Mouse (Mus musculus) v-Abl transformed pro-B cells (cell line): ENCODE measurements around the gene Selplg.

ENCODE experiments used
- in situ Hi-C, 2 experiments: fragments of 400-800 bp; cut with MboI; formaldehyde crosslinking; loops; one replicate each; pipeline ENCODE4 v1.15.1; 2025; ENCODE audit not compliant: unreplicated experiment in 2 of 2

Selplg gene

DNA sequence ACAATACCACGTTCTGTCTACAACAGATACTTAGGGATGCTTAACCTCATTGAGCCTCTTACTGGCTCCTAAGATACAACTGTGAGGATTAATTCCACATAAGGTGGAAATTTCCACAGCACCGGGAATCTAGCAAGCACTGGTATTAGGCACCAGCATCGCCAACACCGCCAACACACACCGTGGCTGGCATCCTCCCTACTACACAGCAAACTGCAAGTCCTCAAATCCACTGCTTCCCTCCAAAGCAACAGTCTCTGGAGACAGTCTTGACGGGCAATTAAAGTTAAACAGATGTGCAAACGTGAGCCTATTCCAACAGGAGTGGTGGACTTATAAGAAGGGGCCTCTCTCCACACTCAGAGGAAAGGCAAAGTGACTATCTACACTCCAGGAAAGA is 51.2 kb downstream of the Selplg start:
- in situ Hi-C loops = loop anchor here (25.0 kb wide), 3 partner anchors 806 to 1519 kb away; partner anchors contain the start of genes Cryba4 (in 1 of the 2), Crybb1 (in 1 of the 2) and Tpst2 (in 1 of the 2)

GRCm38 (mm10) chr5:113780763-113781162 is 51.7 kb downstream of the Selplg start:
- in situ Hi-C loops = loop anchor here (25.0 kb wide), 3 partner anchors 807 to 1518 kb away; partner anchors contain the start of genes Cryba4 (in 1 of the 2), Crybb1 (in 1 of the 2) and Tpst2 (in 1 of the 2)

- in situ Hi-C loops = loop anchor here (25.0 kb wide), 3 partner anchors 807 to 1518 kb away; partner anchors contain the start of genes Cryba4 (in 1 of the 2), Crybb1 (in 1 of the 2) and Tpst2 (in 1 of the 2)
Observed at GRCm38 (mm10) chr5:113780082-113780752, 52.2 kb downstream of the Selplg start.

GRCm38 (mm10) chr5:113779569-113779968 is 52.9 kb downstream of the Selplg start:
- in situ Hi-C loops = loop anchor here (10.0 to 25.0 kb wide), 4 partner anchors 175 to 1517 kb away; partner anchors contain the start of genes Cryba4 (in 1 of the 2), Crybb1 (in 1 of the 2) and Tpst2 (in 1 of the 2)

- in situ Hi-C loops = loop anchor here (10.0 to 25.0 kb wide), 4 partner anchors 177 to 1515 kb away; partner anchors contain the start of genes Cryba4 (in 1 of the 2), Crybb1 (in 1 of the 2) and Tpst2 (in 1 of the 2)
Observed at GRCm38 (mm10) chr5:113777728-113778127, 54.7 kb downstream of the Selplg start.

- in situ Hi-C loops = loop anchor here (10.0 to 25.0 kb wide), 4 partner anchors 178 to 1515 kb away; partner anchors contain the start of genes Cryba4 (in 1 of the 2), Crybb1 (in 1 of the 2) and Tpst2 (in 1 of the 2)
Observed at GRCm38 (mm10) chr5:113776896-113777226, 55.6 kb downstream of the Selplg start.

GRCm38 (mm10) chr5:113776128-113776895 is 56.1 kb downstream of the Selplg start:
- in situ Hi-C loops = loop anchor here (10.0 to 25.0 kb wide), 4 partner anchors 178 to 1514 kb away; partner anchors contain the start of genes Cryba4 (in 1 of the 2), Crybb1 (in 1 of the 2) and Tpst2 (in 1 of the 2)

DNA sequence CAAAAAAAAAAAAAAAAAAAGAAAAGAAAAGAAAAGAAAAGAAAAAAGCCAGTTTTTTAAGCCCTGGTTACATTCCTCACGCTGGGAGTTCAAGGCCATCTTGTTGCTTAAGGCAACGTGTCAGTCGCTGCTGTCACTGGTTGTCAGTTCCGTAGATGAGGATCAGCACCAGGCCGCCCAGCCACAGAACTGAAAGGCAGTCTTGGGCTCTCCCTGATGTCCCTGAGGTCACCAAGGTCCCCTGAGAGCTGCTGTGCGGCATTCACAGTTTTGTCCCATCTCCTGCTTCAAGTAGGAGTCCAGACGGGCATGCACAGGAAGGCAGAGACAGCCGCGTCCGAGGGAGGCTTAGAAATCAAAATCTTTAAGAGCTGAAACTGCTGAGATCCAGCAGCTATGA is 56.9 kb downstream of the Selplg start:
- in situ Hi-C loops = loop anchor here (10.0 to 25.0 kb wide), 4 partner anchors 179 to 1513 kb away; partner anchors contain the start of genes Cryba4 (in 1 of the 2), Crybb1 (in 1 of the 2) and Tpst2 (in 1 of the 2)

DNA sequence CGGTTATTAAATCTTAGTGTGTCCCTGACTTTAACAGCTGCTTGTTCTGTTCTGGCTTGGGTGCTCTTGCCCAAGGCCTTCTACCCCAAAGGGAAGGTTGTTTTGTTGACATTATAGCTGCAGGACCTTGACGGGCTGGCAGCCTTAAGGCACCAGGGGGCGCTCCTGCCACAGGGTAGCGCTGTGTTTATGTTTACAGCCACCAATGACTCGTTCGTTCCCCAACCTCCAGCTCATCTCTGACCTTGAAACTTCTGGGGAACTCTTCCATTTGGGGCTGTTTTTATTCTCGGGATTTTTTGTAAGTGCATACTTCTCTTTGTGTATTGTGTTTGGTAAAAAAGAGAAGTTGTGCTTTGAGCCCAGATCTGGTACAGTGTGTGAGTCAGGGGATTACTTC is 58.8 kb downstream of the Selplg start:
- in situ Hi-C loops = loop anchor here (5.0 to 10.0 kb wide), 5 partner anchors 36 to 181 kb away; partner anchors contain the start of gene Ficd (in 1 of the 2)

DNA sequence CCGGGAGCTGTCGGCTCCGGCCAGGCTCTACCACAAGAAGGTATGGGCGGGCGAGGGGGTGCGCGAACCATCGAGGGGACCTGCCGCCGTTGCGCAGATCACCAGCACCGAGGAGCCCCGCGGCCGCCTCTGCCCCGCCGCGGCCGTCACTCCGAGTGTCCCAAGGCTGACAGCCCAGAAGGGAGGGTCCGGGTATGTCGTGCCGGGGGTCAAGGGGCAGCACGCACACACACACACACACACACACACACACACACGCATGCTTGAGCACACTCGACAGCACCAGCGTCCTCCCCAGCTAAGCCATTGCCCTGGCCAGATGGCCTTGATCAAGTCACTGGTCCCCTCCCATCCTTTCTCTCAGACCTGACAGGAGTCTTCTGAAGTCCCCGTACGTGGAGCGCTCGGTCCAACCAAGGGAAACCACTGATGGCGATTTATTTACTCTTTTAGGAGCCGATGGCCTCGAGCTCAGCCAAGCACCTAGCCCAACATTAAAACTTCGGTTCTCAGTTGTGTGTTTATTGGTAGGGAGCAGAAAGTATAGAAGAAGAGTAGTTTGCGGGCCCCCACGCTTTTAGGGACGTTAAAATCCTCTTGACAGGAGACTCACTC is 59.4 kb downstream of the Selplg start:
- in situ Hi-C loops = loop anchor here (5.0 to 10.0 kb wide), 5 partner anchors 36 to 182 kb away; partner anchors contain the start of gene Ficd (in 1 of the 2)

DNA sequence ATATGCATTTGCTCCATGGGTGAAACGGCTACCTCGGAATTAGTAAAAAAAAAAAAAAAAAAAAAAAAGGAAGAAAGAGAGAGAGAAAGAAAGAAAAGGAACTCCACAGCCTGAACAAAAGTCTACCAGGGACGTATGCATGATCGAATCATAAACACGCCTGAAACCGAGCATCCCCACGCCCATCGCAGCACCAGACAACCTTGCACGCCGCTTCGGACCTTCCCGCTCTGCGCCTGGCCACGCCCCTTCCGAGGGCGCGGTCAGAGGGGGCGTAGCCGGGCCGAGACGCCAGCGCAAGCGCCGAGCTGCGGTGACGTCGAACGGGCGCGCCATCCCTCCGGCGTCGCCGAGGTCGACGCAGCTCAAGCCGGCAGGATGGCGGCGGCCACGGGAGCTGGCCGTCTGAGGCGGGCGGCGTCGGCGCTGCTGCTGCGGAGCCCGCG is 60.0 kb downstream of the Selplg start, which contains the start of the genes Sart3 and Iscu:
Gene Sart3 (minus strand): TSS at position 61 of the 446 bp plus-strand sequence.
Gene Iscu (plus strand): TSS at position 299 of the 446 bp plus-strand sequence.
- in situ Hi-C loops = loop anchor here (5.0 to 10.0 kb wide), 5 partner anchors 35 to 182 kb away; partner anchors contain the start of gene Ficd (in 1 of the 2)

DNA sequence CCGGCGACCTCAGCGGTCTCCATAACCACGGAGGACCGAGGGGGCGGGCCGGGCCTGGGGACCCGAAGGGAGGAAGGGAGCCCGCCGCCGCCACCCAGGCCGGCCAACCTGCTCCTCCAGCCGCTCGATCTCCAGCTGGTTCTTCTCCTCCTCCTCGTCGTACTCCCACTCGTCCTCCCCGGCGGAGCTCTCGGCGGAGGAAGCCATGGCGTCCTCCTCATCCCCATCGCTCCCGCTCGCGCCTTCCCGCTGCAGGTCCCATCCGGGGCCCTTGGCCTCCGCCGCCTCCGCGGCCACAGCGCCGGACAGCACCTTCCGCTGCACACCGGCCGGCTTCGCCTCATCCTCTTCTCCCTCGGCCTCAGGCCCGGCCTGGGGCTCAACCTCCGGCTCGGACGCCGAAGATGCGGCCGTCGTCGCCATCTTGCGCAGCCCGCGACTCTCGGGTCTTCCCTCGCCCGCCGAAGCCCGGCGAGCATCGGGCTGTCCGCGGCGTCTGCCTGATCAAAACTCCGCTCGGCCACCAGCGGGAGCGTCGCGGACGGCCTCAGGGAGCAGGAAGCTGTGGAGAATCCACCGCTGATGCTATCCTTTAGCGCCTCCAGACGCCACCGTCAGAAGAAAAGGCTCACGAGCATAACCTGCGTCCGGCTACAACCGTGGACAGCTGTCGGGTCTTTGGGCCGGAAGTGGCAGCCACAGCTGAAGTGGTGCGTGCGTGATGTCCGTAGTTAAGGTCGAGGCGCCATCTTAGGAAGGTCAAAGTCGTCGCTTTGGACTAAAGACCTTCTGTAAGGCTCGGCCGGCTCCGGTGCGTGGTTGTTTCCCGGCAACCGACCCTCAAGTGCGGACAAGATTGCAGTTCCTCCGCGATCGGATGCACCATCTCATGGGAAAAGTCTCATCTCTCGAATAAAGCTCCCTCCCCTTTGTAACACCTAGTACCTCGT is 61.0 kb downstream of the Selplg start:
- in situ Hi-C loops = loop anchor here (5.0 to 10.0 kb wide), 5 partner anchors 34 to 183 kb away; partner anchors contain the start of gene Ficd (in 1 of the 2)

DNA sequence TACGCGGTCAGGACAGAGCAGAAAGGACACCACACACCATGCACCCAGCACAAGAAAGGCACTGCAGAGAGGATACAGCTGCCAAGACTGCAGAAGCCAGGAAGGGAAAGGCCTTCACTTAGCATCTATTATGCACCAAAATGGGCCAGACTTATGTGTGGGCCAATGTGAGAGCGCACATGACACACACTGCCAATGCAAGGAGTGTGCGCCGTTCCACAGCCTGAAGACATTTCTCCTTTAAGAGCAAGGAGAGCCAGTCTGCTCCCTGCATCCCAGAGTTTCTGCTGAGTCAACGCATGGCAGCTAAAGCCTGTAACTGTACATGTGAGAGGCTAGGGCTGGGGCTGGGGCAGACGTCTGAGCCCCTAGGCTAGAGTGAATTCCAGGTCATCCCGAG is 63.6 kb downstream of the Selplg start:
- in situ Hi-C loops = no loop called here
